ENCODE assay signal across 8 mouse cellular contexts in the genomic region with DNA sequence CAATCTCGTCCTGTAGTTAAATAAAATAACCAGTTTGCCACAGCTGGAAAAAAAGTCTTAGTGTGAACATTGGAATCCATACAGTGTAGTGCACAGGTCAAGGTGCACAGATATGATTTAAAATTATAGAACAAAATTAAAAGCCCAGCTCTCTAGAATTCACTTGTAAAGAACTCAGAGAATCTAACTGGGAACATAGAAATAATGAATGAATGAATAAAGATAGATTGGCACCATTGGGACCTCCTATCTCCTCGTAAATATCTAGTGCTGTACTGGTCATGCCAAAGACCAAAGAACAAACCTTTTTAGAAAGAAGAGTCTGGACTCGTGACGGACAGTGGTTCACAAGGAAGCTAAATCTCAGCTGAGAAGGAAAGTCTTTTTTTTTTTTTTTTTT. TPM values are rescaled to one million over a fixed set of nuclear protein-coding genes. Genes with fewer than 3 reads are reported as not detected.
DNase-seq lines count a peak whose midpoint lies in the region; ATAC-seq and TF ChIP-seq lines count a peak whose summit lies in the region.

A gene (minus strand): TSS at position 101 of the 400 bp plus-strand sequence.

- peak within 1 kb of the TSS; percentile 84 for H3K9ac ChIP-seq in embryonic facial prominence, embryonic 14.5 days (ENCODE audit: low read depth, low read length)
- peak within 1 kb of the TSS; percentile 88 for H3K9ac ChIP-seq in intestine, postnatal 0 days (ENCODE audit: low read depth, low read length)
- peak within 1 kb of the TSS; percentile 69 for H3K9ac ChIP-seq in neural tube, embryonic 14.5 days (replicated peaks; ENCODE audit: low read depth, low read length)

- H3K4me3 ChIP-seq in embryonic facial prominence, embryonic 14.5 days (ENCODE audit: low read depth, low read length): peak within 1 kb of the TSS; percentile 82
- H3K4me3 ChIP-seq in intestine, postnatal 0 days (ENCODE audit: low read depth, low read length): peak within 1 kb of the TSS; percentile 89
- H3K4me3 ChIP-seq in neural tube, embryonic 14.5 days (ENCODE audit: low read depth, low read length): peak within 1 kb of the TSS; percentile 63

- H3K4me2 ChIP-seq in embryonic facial prominence, embryonic 14.5 days (ENCODE audit: low read depth, low read length): peak within 1 kb of the TSS; percentile 81
- peak within 1 kb of the TSS; percentile 73 for H3K4me2 ChIP-seq in intestine, postnatal 0 days (replicated peaks; ENCODE audit: low read depth)
- H3K4me2 ChIP-seq in neural tube, embryonic 14.5 days (ENCODE audit: low read depth, low read length): peak within 1 kb of the TSS; percentile 81

- H3K9me3 ChIP-seq in embryonic facial prominence, embryonic 14.5 days (ENCODE audit: control insufficient read depth, low read length): no peaks in the 10 kb centered on the region
- no peaks in the 10 kb centered on the region for H3K9me3 ChIP-seq in intestine, postnatal 0 days (ENCODE audit: control insufficient read depth)
- H3K9me3 ChIP-seq in neural tube, embryonic 14.5 days (ENCODE audit: control insufficient read depth, low read length): no peaks in the 10 kb centered on the region

- no peak for DNase-seq in left cerebral cortex, postnatal 4 days
- DNase-seq in left cerebral cortex, postnatal 36 days (ENCODE audit: low spot score in 2 of 2): no peak
- no peak for DNase-seq in embryonic facial prominence, embryonic 14.5 days (ENCODE audit: low spot score)
- no peak for DNase-seq in cerebellum, adult 9-10 months
- no peak for DNase-seq in adrenal gland, adult 18-20 months (ENCODE audit: low spot score in 2 of 2)
- no peak for DNase-seq in kidney, postnatal 14 days

- no peak for ATAC-seq in embryonic facial prominence, embryonic 14.5 days (ENCODE audit: low read depth)
- ATAC-seq in intestine, postnatal 0 days: no peak
- no peak for ATAC-seq in neural tube, embryonic 14.5 days (ENCODE audit: low read depth)

- no peaks in the 10 kb centered on the region for H3K36me3 ChIP-seq in embryonic facial prominence, embryonic 14.5 days (ENCODE audit: control insufficient read depth, insufficient read depth, low read length)
- H3K36me3 ChIP-seq in intestine, postnatal 0 days (ENCODE audit: control insufficient read depth, insufficient read depth): no peaks in the 10 kb centered on the region
- H3K36me3 ChIP-seq in neural tube, embryonic 14.5 days (ENCODE audit: control insufficient read depth, insufficient read depth, low read length): no peaks in the 10 kb centered on the region

- TF ChIP-seq CTCF in intestine, postnatal 0 days (IDR thresholded peaks at IDR 0.05; ENCODE audit: low read depth): no peak

- H3K27me3 ChIP-seq in embryonic facial prominence, embryonic 14.5 days (replicated peaks; ENCODE audit: control insufficient read depth, insufficient read depth, low read length): no peaks in the 10 kb centered on the region
- H3K27me3 ChIP-seq in intestine, postnatal 0 days (replicated peaks; ENCODE audit: control insufficient read depth, insufficient read depth, low read length): no peaks in the 10 kb centered on the region
- H3K27me3 ChIP-seq in neural tube, embryonic 14.5 days (ENCODE audit: control insufficient read depth, insufficient read depth, low read length): no peaks in the 10 kb centered on the region

- 74% methylated on average over 4 of the region's 4 CpGs for WGBS in embryonic facial prominence, embryonic 14.5 days
- WGBS in intestine, postnatal 0 days: 77% methylated on average over 4 of the region's 4 CpGs
- WGBS in neural tube, embryonic 14.5 days: 86% methylated on average over 4 of the region's 4 CpGs

- peaks cover 11% of the 10 kb centered on the region; the same call in 1 of the 2 replicates for H3K4me1 ChIP-seq in embryonic facial prominence, embryonic 14.5 days (ENCODE audit: control insufficient read depth, insufficient read depth, low read length)
- peaks cover 9% of the 10 kb centered on the region for H3K4me1 ChIP-seq in intestine, postnatal 0 days (replicated peaks; ENCODE audit: control insufficient read depth, insufficient read depth, low read length)
- peaks cover 13% of the 10 kb centered on the region for H3K4me1 ChIP-seq in neural tube, embryonic 14.5 days (ENCODE audit: control insufficient read depth, insufficient read depth, low read length)

- intact Hi-C loops in left cerebral cortex, postnatal 4 days (cut with DNase I): no loop called here
- intact Hi-C loops in left cerebral cortex, postnatal 36 days (cut with DNase I): loop anchor here (2.0 to 5.0 kb wide), 2 partner anchors 27 to 84 kb away; a partner anchor contains a TSS

- peak within 1 kb of the TSS; percentile 91 for H3K27ac ChIP-seq in embryonic facial prominence, embryonic 14.5 days (replicated peaks; ENCODE audit: low read depth, low read length)
- peak within 1 kb of the TSS; percentile 93 for H3K27ac ChIP-seq in intestine, postnatal 0 days (ENCODE audit: low read depth, low read length)
- H3K27ac ChIP-seq in neural tube, embryonic 14.5 days (ENCODE audit: low read depth, low read length): peak within 1 kb of the TSS; percentile 69

RNA-seq across cellular contexts. Expression of the gene that starts here (rescaled TPM):
- 10 to 100 TPM; 10.1 to 10.9 TPM for total RNA-seq in left cerebral cortex, postnatal 4 days (2021)
- 10 to 100 TPM in 1 of 2 experiments, 1 to 10 TPM in 1; 8.8 to 10.6 TPM for total RNA-seq in left cerebral cortex, postnatal 36 days (2021)
- polyA plus RNA-seq in embryonic facial prominence, embryonic 14.5 days (2014; fragmentation: Nextera tagmentation; extraction: Ambion mirVana): 14.8 and 14.9 TPM in 2 replicates
- polyA plus RNA-seq in intestine, postnatal 0 days (2015; fragmentation: Nextera tagmentation; extraction: Ambion mirVana): 2.9 and 3.7 TPM in 2 replicates
- 17.8 and 18.4 TPM in 2 replicates for polyA plus RNA-seq in neural tube, embryonic 14.5 days (2014; fragmentation: Nextera tagmentation; extraction: Ambion mirVana)
- total RNA-seq in adrenal gland, adult 18-20 months (2021): 1 to 10 TPM; 8.2 to 8.8 TPM
